Mouse (Mus musculus): ENCODE results near the gene Stau1. TPM values are rescaled to one million over a fixed set of nuclear protein-coding genes. Genes with fewer than 3 reads are reported as not detected.

The Stau1 gene
- polyA plus RNA-seq, 1 experiment from 2014 or later, result 34.9 TPM

GRCm38 (mm10) chr2:166945456-166945855 is 50.6 kb downstream of the Stau1 start:
- H3K9me3 ChIP-seq (ENCODE audit: control insufficient read depth, low read length), result no peaks in the 10 kb centered on the region
- H3K27ac ChIP-seq (replicated peaks), result no peak overlapping the region
- DNase-seq (ENCODE audit: low spot score) (no peak), ATAC-seq (ENCODE audit: low FRiP score, low TSS enrichment) (peak; percentile 40)
- H3K4me2 ChIP-seq (replicated peaks; ENCODE audit: low read depth), result no peak overlapping the region
- peaks cover 39% of the 10 kb centered on the region for H3K36me3 ChIP-seq (ENCODE audit: control insufficient read depth, insufficient read depth, low read length)
- no peak overlapping the region for H3K4me3 ChIP-seq (ENCODE audit: low read depth, low read length)
- TF ChIP-seq EP300 (optimal IDR thresholded peaks at IDR 0.05), result no peak
- TF ChIP-seq CTCF (IDR thresholded peaks at IDR 0.05; ENCODE audit: low read depth), result peak; percentile 70
- no peaks in the 10 kb centered on the region for H3K27me3 ChIP-seq (ENCODE audit: control insufficient read depth, insufficient read depth, low read length)
- no peaks in the 10 kb centered on the region for H3K4me1 ChIP-seq (replicated peaks; ENCODE audit: control insufficient read depth, insufficient read depth)
- no peak overlapping the region for H3K9ac ChIP-seq (ENCODE audit: low read length)
- WGBS, result 39% methylated on average over 4 of the region's 4 CpGs

GRCm38 (mm10) chr2:166944346-166944745 is 51.8 kb downstream of the Stau1 start:
- Histone ChIP-seq H3K36me3 (ENCODE audit: control insufficient read depth, insufficient read depth, low read length) (peaks cover 35% of the 10 kb centered on the region), H3K27ac (replicated peaks) (no peak overlapping the region), H3K9ac (ENCODE audit: low read length) (no peak overlapping the region), H3K9me3 (ENCODE audit: control insufficient read depth, low read length) (no peaks in the 10 kb centered on the region), H3K27me3 (ENCODE audit: control insufficient read depth, insufficient read depth, low read length) (no peaks in the 10 kb centered on the region), H3K4me3 (ENCODE audit: low read depth, low read length) (no peak overlapping the region), H3K4me2 (replicated peaks; ENCODE audit: low read depth) (no peak overlapping the region), H3K4me1 (replicated peaks; ENCODE audit: control insufficient read depth, insufficient read depth) (no peaks in the 10 kb centered on the region)
- ATAC-seq (ENCODE audit: low FRiP score, low TSS enrichment) (no peak), DNase-seq (ENCODE audit: low spot score) (no peak)
- TF ChIP-seq CTCF (IDR thresholded peaks at IDR 0.05; ENCODE audit: low read depth), result no peak
- no peak for TF ChIP-seq EP300 (optimal IDR thresholded peaks at IDR 0.05)
- 63% methylated on average over 1 of the region's 1 CpGs for WGBS

GRCm38 (mm10) chr2:166943146-166943545 is 53.0 kb downstream of the Stau1 start:
- Histone ChIP-seq H3K27ac (replicated peaks) (no peak overlapping the region), H3K27me3 (ENCODE audit: control insufficient read depth, insufficient read depth, low read length) (no peaks in the 10 kb centered on the region), H3K4me3 (ENCODE audit: low read depth, low read length) (no peak overlapping the region), H3K9ac (ENCODE audit: low read length) (no peak overlapping the region), H3K9me3 (ENCODE audit: control insufficient read depth, low read length) (no peaks in the 10 kb centered on the region), H3K4me1 (replicated peaks; ENCODE audit: control insufficient read depth, insufficient read depth) (no peaks in the 10 kb centered on the region), H3K36me3 (ENCODE audit: control insufficient read depth, insufficient read depth, low read length) (peaks cover 29% of the 10 kb centered on the region), H3K4me2 (replicated peaks; ENCODE audit: low read depth) (no peak overlapping the region)
- TF ChIP-seq CTCF (IDR thresholded peaks at IDR 0.05; ENCODE audit: low read depth), result no peak
- TF ChIP-seq EP300 (optimal IDR thresholded peaks at IDR 0.05), result no peak
- no peak for ATAC-seq (ENCODE audit: low FRiP score, low TSS enrichment)
- 70% methylated on average over 2 of the region's 2 CpGs for WGBS
- no peak for DNase-seq (ENCODE audit: low spot score)

DNA sequence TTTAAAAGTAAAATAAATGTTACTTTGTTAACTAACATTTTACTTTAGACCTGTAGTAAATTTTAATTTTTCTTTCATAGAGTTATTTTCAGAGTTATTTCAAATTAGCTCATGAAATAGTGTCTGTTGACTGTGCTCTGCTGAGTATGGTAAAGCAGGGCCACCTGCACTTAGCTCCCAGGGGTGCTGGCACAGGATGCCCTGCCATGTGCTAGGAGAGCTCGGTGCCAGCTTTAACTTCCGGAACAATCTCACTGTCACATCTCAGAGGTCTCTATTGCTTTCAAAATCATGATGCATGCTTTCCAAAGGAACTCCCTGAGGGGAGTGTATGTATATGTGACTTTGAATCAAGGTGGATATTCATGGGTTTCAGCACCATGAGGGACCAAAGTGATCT is 59.9 kb downstream of the Stau1 start:
- H3K4me2 ChIP-seq (replicated peaks; ENCODE audit: low read depth), result no peak overlapping the region
- no peak overlapping the region for H3K9ac ChIP-seq (ENCODE audit: low read length)
- H3K27ac ChIP-seq (replicated peaks), result no peak overlapping the region
- H3K36me3 ChIP-seq (ENCODE audit: control insufficient read depth, insufficient read depth, low read length), result peaks cover 21% of the 10 kb centered on the region
- no peaks in the 10 kb centered on the region for H3K9me3 ChIP-seq (ENCODE audit: control insufficient read depth, low read length)
- no peak overlapping the region for H3K4me3 ChIP-seq (ENCODE audit: low read depth, low read length)
- no peak for TF ChIP-seq EP300 (optimal IDR thresholded peaks at IDR 0.05)
- no peak for TF ChIP-seq CTCF (IDR thresholded peaks at IDR 0.05; ENCODE audit: low read depth)
- H3K4me1 ChIP-seq (replicated peaks; ENCODE audit: control insufficient read depth, insufficient read depth), result no peaks in the 10 kb centered on the region
- no peaks in the 10 kb centered on the region for H3K27me3 ChIP-seq (ENCODE audit: control insufficient read depth, insufficient read depth, low read length)
- 75% methylated on average over 2 of the region's 2 CpGs for WGBS
- DNase-seq (ENCODE audit: low spot score), result no peak
- ATAC-seq (ENCODE audit: low FRiP score, low TSS enrichment), result no peak

DNA sequence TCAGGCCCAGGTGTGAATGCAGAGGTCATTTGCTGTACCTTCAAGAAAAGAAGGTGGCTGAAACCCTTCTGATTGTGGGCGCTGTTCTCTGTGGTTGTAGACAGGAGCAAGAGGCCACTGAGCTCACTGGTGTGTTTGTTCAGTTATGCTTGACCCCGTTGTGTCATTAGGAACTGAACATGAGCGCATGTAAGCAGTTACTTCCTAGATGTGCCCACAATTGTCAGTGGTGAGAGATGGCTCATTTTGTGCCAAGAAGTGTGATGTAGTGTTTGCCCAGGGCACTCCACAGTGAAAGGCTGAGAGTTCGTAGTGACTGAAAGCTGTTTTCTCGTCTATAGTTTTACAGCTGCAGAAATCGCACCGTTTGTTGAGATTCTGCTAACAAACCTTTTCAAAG is 60.5 kb downstream of the Stau1 start:
- WGBS, result 87% methylated on average over 7 of the region's 7 CpGs
- no peak for ATAC-seq (ENCODE audit: low FRiP score, low TSS enrichment)

GRCm38 (mm10) chr2:166934416-166934815 is 61.7 kb downstream of the Stau1 start:
- DNase-seq (ENCODE audit: low spot score) (no peak), ATAC-seq (ENCODE audit: low FRiP score, low TSS enrichment) (no peak)
- Histone ChIP-seq H3K27me3 (ENCODE audit: control insufficient read depth, insufficient read depth, low read length) (no peaks in the 10 kb centered on the region), H3K9ac (ENCODE audit: low read length) (no peak overlapping the region), H3K36me3 (ENCODE audit: control insufficient read depth, insufficient read depth, low read length) (peaks cover 26% of the 10 kb centered on the region), H3K9me3 (ENCODE audit: control insufficient read depth, low read length) (no peaks in the 10 kb centered on the region), H3K4me2 (replicated peaks; ENCODE audit: low read depth) (no peak overlapping the region), H3K27ac (replicated peaks) (no peak overlapping the region), H3K4me3 (ENCODE audit: low read depth, low read length) (no peak overlapping the region), H3K4me1 (replicated peaks; ENCODE audit: control insufficient read depth, insufficient read depth) (no peaks in the 10 kb centered on the region)
- TF ChIP-seq CTCF (IDR thresholded peaks at IDR 0.05; ENCODE audit: low read depth), result no peak
- no peak for TF ChIP-seq EP300 (optimal IDR thresholded peaks at IDR 0.05)
- 79% methylated on average over 5 of the region's 5 CpGs for whole genome bisulfite sequencing

More for the DNA sequence above, 60.5 kb downstream of the Stau1 start:
- Histone ChIP-seq H3K4me3 (ENCODE audit: low read depth, low read length) (no peak overlapping the region), H3K36me3 (ENCODE audit: control insufficient read depth, insufficient read depth, low read length) (peaks cover 21% of the 10 kb centered on the region), H3K27me3 (ENCODE audit: control insufficient read depth, insufficient read depth, low read length) (no peaks in the 10 kb centered on the region), H3K9me3 (ENCODE audit: control insufficient read depth, low read length) (no peaks in the 10 kb centered on the region), H3K27ac (replicated peaks) (no peak overlapping the region), H3K9ac (ENCODE audit: low read length) (no peak overlapping the region), H3K4me2 (replicated peaks; ENCODE audit: low read depth) (no peak overlapping the region), H3K4me1 (replicated peaks; ENCODE audit: control insufficient read depth, insufficient read depth) (no peaks in the 10 kb centered on the region)
- TF ChIP-seq EP300 (optimal IDR thresholded peaks at IDR 0.05) (no peak), CTCF (IDR thresholded peaks at IDR 0.05; ENCODE audit: low read depth) (no peak)
- DNase-seq (ENCODE audit: low spot score), result no peak

Data from stomach, postnatal 0 days (tissue).